Mouse (Mus musculus) testis, postnatal 10 days (tissue): ENCODE results near the gene Mad1l1.
A peak's percentile ranks its signal among the peaks of the same experiment; 100 is the strongest.
"Not testable (repeated sequence)": the region's sequence is repeated elsewhere in the genome, so short reads cannot be mapped to it uniquely, and the experiment has no call there.

Experiments used
- DNase-seq: peaks from one replicate; pipeline ENCODE4 v3.0.0; 2021; ENCODE audit warnings: low spot score

Gene Mad1l1

GRCm38 (mm10) chr5:140321042-140321755 lies at the start of gene Mad1l1, which contains the start of gene Nudt1:
TSS of gene Mad1l1 (minus strand) at chr5:140321552.
TSS of gene Nudt1 (plus strand) at chr5:140321656.
- peak; percentile 91 for DNase-seq

DNA sequence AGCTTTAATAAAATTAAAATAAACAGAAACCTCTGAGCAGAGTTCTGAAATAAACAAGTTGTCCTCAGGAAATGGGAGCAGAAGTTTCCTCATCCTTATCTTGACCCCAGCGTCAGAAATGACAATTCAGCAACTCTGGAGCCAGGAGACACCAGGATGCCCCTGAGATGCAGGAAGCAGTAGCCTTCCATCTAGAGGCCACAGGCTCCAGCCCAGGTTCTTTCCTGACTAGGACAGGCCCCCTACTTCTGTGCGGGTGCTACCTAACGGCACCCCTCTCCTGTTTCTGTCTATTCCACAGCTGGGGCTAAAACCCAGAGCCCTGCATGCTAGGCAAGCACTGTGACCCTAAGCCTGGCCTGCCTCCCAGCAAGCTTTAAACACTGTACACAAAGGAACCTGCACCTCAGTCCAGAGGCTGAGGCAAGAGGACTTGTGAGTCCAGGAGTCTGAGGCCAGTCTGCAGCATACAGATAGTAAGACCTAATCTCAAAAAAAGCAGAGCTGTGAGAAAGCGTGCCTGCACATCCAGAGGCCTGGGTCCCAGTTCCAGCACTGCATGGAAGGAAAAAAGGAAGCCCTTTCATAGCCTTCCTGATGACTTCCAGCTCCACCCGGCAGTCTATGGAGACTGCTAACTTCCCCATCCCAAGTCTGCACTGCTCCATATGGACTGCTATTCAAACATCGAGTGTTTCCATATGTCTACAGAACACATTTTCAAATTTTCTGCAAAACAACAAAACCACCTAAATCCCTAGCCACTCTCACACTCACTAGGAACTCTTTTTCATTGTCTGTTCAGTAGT lies 49.3 kb upstream of the Mad1l1 start:
- no peak for DNase-seq

DNA sequence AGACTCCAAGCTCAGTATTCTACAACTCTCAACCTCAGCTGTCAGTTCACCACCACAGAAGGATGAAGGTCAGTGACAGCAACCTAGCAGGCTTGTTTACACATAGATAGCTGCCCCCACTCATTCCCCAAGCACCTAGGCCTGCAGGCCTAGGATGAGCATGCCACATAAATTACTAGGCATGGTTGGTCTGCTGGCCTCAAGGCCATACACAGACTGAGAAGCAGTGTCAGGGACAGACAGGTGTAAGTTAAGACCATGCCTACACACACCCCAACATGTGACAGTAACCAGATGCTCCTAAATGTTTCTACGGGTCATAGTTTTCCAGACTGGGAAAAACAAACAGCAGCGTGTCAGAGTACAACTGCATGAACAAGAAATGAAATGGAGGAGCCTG lies 48.1 kb upstream of the Mad1l1 start:
- no peak for DNase-seq

GRCm38 (mm10) chr5:140368926-140369325 lies 47.6 kb upstream of the Mad1l1 start:
- no peak for DNase-seq

- not testable (repeated sequence) for DNase-seq
Observed at GRCm38 (mm10) chr5:140368126-140368525, 46.8 kb upstream of the Mad1l1 start.

- DNase-seq = no peak
Observed at GRCm38 (mm10) chr5:140364415-140364814, 43.1 kb upstream of the Mad1l1 start.

- no peak for DNase-seq
Observed at GRCm38 (mm10) chr5:140359930-140360674, 38.8 kb upstream of the Mad1l1 start.

DNA sequence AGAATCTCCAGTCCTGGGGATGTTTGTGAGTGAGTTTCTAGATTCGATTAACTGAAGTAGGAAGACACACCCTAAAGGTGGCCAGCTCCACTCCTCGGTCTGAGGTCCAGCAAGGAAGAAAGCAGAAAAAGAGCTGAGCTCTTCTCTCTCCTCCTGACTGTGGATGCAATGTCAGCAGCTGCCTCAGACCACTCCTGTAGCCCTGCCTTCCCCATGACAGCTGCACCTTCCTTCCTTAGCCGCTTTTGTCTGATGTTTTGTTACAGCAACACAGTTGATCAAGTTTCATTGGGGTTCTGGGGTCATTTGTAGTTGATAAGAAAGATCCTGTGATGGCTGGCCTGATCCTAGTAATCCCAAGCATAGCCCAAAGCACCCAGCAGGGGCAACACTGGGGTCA lies 36.1 kb upstream of the Mad1l1 start:
- DNase-seq = no peak

- DNase-seq = no peak
Observed at GRCm38 (mm10) chr5:140355934-140356333, 34.6 kb upstream of the Mad1l1 start.

GRCm38 (mm10) chr5:140352352-140352751 lies 31.0 kb upstream of the Mad1l1 start:
- DNase-seq = no peak

DNA sequence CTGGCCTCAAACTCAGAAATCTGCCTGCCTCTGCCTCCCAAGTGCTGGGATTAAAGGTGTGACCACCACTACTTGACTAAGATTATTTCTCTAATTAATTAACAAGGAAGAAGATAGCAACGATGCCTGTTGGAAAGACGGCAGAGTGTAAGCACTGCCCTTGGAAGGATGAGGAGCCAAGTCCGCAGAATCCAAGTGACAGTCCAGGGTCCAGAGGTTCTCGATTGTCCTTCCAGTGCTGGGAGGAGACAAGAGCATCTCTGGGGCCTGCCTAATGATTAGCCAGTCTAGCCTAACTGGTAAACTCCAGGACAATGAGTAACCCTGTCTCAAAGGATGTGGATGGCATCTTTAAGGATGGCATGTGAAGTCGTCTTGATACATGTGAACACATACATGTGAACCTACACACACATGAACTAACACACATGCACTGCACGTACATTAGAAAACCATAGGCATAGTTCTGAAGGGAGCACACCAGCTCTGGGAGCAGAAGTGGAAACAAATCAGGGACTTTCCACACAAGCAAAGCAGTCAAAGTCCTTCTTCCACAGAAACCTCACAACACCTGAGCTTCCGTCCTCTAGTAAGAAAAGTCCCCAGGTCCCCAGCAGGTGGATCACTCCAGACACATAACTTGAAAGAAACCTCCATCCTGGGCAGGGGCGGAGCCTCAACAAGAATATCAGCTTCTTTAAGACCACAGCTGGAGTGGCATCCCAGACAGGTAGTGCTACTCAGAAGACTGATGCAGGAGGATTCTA lies 29.6 kb upstream of the Mad1l1 start:
- DNase-seq = no peak

- no peak for DNase-seq
Observed at GRCm38 (mm10) chr5:140349882-140350281, 28.5 kb upstream of the Mad1l1 start.

GRCm38 (mm10) chr5:140346050-140346449 lies 24.7 kb upstream of the Mad1l1 start:
- DNase-seq = no peak

- no peak for DNase-seq
Observed at GRCm38 (mm10) chr5:140345244-140345643, 23.9 kb upstream of the Mad1l1 start.

GRCm38 (mm10) chr5:140342880-140343279 lies 21.5 kb upstream of the Mad1l1 start:
- DNase-seq = no peak

DNA sequence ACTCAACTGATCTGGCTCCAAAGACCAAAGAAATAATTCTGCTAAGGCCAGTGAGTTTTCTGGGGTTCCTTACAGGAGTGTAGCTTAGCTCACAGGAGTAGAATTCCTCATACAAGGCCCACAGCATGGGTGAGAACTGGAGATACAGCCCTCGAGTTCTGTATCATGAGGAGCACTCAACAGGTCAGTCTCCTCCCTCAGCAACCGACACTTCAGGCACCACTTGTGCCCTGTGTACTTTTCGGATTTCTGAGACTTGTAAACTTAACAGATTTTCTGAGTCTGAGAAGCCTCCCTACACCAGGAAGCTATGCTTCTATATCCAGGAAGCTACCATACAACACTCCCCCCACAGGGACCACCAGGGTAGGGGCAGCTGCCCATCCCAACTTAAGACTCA lies 18.5 kb upstream of the Mad1l1 start:
- no peak for DNase-seq

DNA sequence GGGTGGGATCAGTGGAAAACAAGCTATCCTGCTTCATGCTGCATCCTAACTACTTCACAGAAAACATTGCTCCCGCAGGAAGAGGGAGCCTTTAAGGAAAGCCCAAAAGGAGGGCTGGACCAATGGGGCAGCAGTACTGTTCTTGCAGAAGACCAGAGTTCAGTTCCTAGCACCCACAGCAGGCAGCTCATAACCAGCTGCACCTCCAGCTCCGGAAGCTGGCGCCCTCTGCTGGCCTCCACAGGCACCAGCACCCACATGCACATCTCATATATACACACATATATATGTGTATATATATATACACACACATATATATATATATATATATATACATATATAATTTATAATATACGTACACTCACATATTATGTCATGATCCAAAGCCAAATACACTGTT lies 17.4 kb upstream of the Mad1l1 start:
- no peak for DNase-seq

- peak; percentile 61 for DNase-seq
Observed at GRCm38 (mm10) chr5:140336680-140337079, 15.3 kb upstream of the Mad1l1 start.

- no peak for DNase-seq
Observed at GRCm38 (mm10) chr5:140333631-140334030, 12.3 kb upstream of the Mad1l1 start.

GRCm38 (mm10) chr5:140332519-140332918 lies 11.2 kb upstream of the Mad1l1 start:
- no peak for DNase-seq

GRCm38 (mm10) chr5:140331615-140332512 lies 10.5 kb upstream of the Mad1l1 start, which contains the start of gene Mrm2:
TSS of gene Mrm2 (minus strand) at chr5:140331898.
- DNase-seq = peak; percentile 91
